Mouse (Mus musculus) kidney, adult 9 months (tissue): ENCODE results near the gene Ankrd11.

Experiments
- DNase-seq: peaks from one replicate; pipeline ENCODE4 v3.0.0; 2022

Ankrd11 gene

DNA sequence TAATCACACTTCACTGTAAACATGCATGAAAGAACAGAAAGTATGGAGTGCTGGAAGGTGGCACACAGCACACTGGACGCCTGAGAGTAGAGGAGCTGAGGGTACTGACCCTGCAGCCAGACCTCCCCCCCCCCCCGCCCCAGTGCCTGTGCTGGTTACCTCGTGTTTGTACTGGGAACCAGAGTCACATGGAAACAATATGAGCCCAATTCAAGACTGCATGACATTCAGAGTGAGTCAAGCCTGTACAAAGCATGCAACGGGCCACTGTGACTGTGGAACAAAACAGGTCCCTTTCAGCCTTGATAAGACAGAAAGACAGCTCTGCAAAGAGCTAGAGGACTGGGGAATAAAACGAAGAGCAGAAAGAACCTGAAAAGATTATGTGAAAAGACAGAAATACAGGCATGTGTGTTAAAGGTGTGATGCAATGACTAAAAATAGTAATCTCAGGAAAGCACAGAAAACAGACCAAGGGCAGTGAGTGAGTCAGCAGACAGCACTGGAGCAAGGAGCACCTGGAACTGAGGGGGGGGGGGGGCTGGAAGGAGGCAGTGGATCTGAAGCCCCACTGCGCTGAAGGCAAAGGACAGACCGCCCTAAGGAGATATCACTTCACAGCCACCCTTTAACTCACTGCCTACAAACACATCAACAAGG is 118.5 kb downstream of the Ankrd11 start:
- no peak for DNase-seq

DNA sequence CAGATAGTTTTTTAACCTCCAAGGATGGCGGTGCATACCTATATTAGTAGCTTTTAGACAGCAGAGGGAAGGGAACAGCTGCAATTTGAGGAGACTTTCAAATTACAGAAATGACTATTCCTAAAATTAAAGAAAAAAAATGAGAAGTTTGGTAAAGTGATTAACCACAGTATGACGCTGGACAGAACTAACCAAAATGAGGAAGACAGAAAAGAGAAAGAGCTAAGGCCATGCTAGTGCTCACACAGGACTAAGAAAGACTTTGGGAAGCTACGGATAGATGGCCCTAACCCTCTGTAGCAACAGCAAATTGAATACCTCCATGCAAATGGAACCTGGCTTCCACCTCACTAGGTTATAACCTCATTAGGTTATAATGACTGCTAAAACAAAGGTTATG is 119.1 kb downstream of the Ankrd11 start:
- no peak for DNase-seq

DNA sequence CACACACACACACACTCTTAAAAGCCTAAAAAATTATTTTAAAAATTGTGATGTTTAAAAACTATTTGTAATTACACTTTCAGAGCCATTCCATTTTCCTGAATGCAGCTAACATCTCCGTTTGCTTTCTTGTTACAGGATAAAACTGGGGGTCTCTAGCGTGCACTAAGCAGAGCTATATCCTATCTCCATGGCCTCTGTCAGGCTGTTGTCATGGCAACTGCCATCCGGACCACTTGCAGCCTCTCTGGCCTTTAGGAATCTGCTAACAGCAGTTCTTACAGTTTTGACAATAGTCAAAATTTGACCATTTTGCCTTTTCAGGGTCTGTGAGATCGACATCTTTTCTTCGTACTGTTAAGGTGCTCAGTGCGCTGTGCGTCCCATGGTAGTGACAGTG is 121.2 kb downstream of the Ankrd11 start:
- DNase-seq: no peak

DNA sequence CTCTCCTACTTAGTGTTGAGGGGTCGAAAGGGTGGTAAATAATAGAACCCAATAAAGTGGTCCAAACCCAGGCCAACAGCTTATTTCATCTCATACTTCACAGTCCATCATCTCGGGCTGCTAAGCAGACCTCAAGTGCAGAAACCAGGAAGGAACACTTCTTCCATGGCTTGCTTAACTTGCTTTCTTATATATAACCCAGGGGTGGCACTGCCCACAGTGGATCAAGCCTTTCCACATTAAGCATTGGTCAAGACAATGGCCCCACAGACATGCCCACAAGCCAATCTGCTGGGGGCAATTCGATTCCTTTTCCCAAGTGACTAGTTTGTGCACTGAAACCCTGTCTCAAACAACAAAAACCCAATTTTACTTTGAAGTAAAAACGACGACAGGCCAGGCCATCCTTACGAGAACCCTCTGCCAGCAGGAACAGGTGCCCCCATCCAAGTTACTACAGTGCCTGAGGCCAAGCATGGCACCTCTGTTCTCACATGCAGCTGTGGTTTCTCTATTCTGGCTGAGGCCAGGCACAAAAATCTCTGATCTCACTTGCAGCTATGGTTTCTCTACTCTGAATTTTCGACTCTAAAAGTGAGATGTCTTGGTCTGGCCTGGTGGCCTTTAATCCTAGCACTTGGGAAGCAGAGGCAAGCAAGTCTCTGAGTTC is 123.5 kb downstream of the Ankrd11 start:
- DNase-seq: no peak

DNA sequence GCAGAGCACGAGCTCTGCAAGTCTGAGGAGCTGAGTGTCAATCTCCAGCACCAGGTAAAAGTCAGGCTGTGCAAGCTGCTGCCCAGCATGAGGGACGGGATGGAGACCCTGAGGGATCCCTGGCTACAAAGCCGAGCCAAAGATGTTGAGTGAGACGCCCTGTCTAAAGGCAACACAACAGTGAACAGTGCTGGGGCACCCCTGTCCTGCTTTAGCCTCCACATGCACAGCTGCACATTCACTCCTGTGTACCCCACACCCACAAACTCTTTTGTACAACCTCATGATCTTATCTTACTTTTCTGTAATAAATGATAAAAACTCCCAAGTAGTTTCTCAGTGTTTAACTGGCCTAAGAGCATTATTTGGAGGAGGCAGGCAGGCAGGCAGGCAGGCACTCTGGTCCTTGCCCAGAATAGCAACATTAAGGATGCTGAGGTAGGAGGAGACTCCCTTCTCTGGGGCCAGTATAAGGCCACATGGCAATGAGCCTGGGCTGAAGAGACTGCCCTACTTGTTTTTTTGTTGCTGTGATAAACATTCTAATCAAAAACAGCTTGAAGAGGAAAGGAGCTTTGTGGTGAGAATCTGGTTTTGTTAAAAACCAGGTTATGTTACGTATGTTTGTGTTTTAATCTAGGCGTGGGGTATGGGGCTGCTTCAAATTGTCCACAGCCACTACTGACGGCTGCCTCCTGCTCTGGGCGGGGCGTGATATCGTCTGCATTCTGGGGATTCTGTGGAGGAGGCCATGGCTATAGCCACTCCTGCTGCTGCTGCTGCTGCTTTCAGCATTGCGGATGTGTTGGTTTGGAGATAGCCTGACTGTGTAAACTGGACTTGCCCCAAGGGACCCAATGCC is 124.3 kb downstream of the Ankrd11 start:
- peak; percentile 33 for DNase-seq

DNA sequence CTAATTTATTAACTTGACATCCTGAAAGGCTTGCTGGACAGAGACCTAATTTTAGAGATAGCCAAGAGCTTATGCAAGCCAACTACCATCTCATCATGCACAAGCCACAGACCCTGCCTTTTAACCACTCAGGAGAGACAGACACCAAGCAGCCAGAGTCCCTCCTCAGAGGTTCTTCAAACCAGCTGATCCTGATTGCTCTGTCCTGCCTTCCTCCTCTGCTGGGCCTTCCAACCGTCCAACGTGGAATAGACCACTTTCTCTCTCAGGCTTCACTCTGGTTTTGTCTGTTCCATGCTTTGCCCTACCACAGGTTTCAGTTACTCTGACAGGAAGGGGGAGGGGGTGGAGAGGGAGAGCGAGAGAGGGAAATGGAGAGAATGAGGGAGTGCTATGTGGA is 125.3 kb downstream of the Ankrd11 start:
- DNase-seq: no peak

DNA sequence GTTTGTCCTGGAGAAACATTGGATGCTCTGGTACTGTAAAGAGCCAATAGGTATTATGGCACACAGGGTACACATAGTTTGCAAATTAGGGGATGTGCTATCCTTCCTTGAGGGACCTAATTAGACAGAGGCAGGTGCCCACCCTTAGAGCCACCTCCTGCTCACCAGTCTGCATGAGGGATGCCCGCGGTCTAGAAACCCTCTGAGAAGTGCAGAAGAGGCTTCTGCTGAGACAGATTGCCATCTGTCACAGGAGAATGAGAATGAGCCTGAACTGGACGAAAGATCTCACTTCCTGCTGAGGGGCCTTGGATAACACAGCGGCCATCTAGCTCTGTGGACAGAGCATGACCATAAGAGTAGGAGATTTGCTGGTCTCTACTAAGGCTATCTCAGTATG is 129.2 kb downstream of the Ankrd11 start:
- no peak for DNase-seq

DNA sequence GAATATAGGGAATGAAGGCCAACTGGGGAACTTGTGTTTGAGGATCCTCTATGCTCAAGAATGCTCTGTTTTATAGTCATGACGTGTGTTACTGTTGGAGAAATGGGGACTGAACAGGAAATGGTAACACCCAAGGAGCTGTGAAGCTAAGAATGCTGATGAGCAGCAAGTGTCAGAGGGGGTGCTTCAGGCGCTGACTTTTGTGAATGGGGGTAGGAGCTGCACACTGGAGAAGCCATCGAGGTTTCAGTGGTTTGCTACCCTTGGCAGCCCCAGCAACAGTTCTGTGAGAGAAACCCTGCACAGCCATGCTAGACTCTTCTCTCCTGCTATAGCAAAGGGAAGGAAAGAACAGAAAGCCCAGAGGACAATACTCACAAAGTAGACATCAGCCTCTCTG is 129.9 kb downstream of the Ankrd11 start:
- no peak for DNase-seq

DNA sequence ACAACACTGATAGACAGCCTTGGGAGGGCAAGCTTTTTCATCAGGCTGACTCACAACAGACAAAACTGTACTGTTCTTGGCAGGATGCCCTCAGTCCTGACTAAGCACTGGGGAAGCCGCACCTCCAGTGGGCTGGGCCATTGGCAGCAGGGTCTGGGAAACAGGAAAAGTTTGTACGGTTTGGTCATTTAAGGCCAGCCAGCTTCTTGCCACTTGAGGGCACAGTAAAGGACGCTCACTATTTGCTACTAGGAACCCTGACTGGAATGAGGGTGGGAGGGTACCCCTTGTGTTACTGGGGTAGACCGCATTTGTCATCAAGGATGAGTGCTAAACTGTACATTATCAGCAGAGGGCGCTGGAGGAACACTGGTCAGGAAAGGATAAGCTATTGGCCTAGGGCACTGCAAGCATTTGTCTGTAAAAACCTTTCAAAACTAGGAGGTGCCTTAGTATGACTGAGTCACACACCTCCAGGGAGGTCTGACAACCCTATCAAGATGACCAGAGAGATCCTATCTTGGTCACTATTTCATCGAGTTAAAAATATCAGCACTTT is 135.5 kb downstream of the Ankrd11 start:
- peak; percentile 96 for DNase-seq

DNA sequence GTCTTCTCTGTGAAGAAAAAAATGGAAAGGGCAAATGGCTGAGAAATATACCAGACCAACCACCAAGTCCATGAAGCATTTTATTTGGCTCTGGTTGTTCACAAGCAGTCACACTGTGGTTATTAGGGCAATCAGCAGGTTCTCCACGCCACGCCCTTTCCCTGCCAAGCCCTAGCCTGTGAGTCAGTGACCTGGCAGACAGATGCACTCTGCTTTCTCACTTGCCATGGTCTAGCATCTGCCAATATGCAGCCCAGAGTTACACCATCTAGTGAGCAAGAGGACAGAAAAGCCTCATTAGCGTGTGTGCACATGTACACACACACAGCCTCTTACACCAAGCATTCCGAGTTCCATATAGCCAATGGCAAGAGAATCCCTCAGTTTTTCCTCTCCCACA is 136.7 kb downstream of the Ankrd11 start:
- DNase-seq: peak; percentile 60

DNA sequence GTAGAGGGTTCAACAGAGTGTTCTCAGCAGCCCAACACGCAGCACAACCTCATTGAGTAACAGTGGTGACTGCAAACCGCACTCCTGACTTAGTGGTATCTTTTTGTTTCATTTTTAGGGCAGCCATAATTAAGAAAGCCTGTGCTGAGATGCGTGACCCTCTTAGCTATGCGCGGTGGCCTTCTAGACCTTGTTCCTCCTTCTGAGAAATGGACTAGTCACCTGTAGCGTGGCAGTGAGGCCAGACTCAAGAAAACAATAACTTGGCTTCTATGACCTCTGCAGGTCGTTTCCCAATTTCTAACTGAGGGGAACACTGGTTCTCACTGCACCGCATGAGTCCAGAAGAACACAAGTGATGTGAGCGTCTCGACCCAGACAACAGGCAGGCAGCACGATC is 137.6 kb downstream of the Ankrd11 start:
- DNase-seq: no peak

DNA sequence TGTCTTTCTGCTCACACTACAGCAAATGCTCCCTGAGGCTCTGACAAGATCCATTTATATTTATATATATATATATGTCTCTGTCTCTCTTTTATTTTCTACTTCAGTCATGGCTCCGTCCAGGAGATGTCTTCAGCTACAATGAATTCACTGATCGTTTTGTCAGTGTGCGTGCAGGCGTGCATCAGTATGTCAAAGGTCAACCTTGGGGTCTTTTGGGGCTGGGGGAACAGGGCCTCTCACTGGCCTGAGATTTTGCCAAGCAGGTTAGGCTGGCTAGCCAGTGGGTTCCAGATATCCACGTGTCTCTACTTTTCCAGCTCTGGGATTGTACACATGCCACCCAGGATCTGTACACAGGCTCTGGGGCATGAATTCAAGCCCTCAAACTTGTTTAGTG is 139.1 kb downstream of the Ankrd11 start:
- no peak for DNase-seq

DNA sequence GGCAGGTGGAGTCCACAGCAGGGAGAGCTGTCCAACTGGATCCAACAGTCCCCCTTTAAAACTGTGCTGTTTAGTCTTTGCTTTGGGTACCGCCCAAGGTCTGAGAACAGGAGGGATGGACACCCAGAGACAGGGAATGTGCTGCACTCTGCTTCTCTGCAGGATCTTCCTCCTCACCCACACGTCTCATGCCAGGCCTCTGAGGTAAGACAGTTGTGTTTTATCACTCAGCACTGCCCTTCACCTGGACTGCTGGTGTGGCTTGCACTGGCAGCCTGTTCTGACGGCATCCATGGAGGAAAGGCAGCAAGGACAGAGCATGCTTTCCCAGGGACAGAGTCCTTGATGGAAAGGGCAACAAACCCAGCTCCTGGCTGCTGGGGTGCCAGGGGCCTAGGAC is 139.5 kb downstream of the Ankrd11 start:
- no peak for DNase-seq

DNA sequence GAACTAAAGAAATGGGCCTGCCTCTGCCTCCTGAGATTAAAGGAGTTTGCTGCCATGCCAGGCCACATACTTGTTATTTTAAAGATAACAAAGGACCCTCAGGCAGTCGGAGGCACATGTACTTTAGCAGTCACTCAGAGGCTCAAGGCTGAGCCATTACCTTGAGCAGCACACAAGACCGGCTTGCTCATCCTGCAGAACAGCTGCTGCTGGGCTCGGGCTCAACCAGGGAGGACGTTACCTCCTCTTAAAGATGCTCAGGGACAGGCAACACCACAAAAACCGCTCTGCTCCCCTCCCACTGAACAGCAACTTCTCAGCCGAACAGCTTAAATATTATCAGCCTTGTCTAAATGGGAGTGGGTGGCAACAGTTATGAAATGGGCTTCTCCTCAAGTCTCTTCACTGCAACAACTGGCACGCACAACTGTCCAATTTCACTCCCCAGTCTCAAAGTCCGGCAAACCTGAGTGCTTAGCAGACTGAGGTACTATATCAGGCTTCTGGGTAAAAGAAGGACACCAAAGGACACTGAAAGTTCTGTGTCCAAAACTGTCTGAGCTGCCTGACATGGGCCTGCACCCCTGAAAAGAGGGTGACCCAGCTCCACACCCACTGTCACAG is 140.1 kb downstream of the Ankrd11 start:
- DNase-seq: peak; percentile 61

DNA sequence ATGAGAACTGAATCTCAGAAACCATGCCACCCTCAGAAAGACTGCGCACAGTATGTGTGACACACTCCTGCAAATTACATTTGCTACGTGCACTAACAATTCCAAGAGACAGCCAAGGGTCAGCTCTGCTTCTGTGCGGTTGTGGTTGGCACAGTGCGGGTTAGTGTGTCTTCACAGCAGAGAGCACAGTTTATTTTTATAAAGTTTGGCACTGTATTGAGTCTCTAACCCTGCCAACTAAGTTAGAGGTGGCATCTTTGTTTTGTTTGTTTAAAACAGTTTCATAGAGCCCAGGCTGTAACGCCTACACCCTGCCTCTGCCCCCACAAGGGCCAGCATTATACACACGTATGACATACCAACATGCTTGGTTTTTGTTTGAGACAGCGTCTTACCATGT is 140.6 kb downstream of the Ankrd11 start:
- DNase-seq: no peak

DNA sequence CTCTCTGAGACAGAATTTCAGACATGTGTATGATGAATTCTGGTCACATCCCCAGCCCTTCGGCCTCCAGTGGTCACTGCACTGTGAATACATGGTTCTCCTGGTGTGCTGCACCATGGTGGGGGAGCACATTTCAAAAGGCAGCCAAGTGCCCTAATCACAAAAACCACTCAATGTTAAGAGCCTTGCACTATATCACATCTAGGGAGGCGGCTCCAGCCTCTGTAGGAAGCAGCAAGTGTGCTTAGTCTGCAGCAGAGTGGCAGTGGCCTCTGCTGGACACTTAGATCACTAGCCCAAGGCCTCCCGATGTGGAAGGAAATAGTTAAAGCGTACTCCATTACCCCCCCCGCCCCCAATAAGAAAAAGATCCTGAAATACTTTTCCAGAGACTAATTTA is 143.0 kb downstream of the Ankrd11 start:
- no peak for DNase-seq

DNA sequence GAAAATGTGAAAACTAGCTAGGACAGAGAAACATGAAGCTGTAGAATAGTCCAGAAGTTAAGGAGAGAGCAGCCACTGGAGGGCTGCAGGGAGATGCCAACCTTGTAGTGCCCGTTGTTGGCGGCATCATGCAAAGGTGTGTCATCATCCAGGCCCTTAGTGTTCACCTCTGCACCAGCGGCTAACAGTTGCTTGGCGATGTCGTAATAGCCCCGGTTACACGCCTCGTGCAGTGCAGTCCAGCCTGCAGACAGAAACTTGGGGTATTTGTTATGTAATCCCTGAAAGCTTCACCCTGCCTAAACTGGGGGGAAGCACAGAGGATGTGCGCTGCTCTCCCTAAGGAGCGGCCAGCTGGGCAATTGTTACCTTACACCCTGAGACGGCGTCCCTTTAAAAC is 143.6 kb downstream of the Ankrd11 start:
- no peak for DNase-seq

DNA sequence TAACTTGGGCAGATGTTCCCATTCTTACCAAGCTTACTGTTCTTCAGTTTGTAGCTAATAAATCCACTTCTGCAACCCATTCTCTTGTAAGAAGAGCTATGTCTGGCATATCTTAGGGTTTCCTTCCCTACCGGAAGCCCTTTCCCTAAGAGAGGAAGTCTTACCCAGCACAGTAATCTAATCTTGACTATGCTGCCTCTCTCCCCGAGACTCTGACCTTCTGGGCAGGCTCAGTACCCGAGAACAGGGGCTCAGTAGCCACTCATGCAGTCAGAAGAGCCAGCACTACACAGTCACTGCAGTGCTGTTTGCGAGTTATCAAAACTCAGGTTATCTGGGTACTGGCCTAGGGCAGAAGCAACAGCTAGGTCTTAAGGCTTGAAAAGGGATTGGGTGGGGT is 144.1 kb downstream of the Ankrd11 start:
- DNase-seq: no peak

DNA sequence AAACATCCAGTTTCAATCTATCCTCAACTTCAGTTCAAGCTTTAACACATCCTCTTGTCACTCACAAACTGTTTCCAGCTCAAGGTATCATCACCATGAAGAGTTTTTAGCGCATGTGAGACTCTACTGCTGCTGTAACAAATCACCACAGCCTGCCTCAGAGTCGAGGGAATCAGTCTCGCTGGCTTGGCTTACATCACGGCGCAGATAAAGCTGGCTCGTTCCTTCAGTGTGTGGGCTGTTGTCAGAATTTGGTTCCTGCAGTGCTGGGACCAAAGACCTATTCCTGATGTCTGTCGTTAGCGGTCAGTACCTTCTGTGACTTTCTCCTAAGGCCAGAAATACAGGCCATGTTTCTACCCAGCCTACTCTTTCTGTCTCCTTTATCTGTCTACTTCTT is 144.9 kb downstream of the Ankrd11 start:
- no peak for DNase-seq

DNA sequence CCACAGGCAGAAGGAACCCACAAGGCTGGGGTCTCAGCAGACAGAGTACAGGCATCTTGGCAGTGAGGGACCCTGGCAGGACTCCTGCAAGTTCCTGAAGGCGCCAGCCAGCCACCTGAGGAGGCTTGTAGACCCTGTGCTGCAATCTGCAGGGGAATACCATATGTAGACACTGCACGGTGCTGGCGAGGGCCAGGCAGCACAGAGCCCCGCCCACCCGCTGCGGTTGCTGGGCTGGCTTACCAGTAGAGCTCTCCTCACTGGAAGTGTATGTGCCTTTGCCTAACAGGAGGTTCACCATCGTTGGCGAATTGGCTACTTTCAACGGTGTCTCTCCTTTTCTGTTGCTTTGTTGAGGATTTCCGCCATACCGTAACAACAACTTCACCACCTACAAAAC is 145.8 kb downstream of the Ankrd11 start:
- DNase-seq: no peak

DNA sequence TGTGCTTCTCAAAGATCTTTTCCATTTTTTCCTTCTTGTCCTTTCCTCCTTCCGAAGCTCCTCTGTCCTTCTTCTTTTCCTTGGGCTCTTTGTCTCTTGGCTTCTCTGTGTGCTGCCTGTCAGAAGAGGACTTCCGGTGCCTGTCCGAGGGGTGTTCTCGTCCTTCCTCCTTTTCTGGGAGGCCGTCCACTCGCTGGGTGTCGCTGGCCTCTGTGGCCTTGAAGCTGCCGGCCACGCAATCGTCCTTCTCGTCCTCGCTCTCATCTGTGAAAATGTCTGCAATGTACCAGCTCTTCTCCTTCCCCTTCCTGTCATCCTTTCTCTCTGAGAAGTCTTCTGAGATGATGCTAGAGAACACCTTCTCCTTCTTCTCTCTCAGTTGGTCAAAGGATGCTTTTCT is 148.6 kb downstream of the Ankrd11 start:
- no peak for DNase-seq

DNA sequence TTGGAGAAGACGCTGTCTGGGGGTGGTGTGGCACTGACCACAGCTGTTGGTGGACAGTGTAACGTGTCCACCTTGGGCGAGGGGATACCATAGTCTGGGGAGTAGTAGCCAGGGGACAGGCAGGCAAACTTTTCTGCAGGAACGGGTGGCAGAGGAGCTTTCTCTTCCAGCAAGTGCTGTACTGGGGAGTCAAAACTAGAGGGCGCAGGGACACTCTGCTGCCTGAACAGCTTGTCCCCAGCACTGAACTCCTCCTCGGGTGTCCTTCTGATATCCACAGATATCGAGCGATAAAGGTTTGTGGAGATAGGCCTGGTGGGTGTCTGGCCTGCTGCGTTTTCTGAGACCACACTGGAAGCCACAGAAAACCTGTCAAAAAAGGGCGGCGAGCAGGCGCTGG is 150.6 kb downstream of the Ankrd11 start:
- DNase-seq: no peak

DNA sequence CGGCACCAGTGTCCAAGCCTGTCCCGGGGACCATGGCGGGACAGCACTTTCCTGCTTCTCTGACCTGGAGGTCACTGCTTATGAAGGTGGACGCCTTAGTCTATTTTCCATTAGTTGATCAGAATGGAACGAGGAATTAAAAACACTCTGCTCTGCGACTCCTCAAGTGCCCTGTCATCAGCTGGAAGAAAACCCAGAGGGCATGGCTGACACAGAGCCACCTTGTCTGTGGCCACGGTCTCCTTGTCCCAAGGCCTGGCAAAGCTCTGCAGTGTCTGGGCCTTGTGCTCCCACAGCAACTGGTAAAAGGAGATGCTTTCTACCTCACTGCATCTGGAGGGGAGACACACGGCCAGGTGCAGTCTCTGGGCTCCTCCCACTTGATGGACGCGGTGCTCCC is 158.4 kb downstream of the Ankrd11 start:
- no peak for DNase-seq
